ENCODE assay signal across 8 mouse cellular contexts in genomic region chr13:37778594-37779231, GRCm38 (mm10). TPM values are rescaled to one million over a fixed set of nuclear protein-coding genes. Genes with fewer than 3 reads are reported as not detected.
DNase-seq lines count a peak whose midpoint lies in the region; ATAC-seq and TF ChIP-seq lines count a peak whose summit lies in the region.

No protein-coding gene starts in this region.

- no peak overlapping the region for H3K27ac ChIP-seq in cerebellum, adult 2 months (ENCODE audit: insufficient read depth, low read length)
- no peak overlapping the region for H3K27ac ChIP-seq in hindbrain, embryonic 13.5 days

- H3K36me3 ChIP-seq in hindbrain, embryonic 13.5 days, result no peaks in the 10 kb centered on the region

- peaks cover 3% of the 10 kb centered on the region; the same call in 1 of the 2 replicates for H3K4me1 ChIP-seq in cerebellum, adult 2 months (ENCODE audit: control insufficient read depth, insufficient read depth, low read length)
- H3K4me1 ChIP-seq in hindbrain, embryonic 13.5 days (replicated peaks), result peaks cover 22% of the 10 kb centered on the region

- peak overlapping the region; percentile 35 for H3K4me3 ChIP-seq in cerebellum, adult 2 months (replicated peaks; ENCODE audit: insufficient read depth, low read depth, low read length)
- peak overlapping the region; percentile 57 for H3K4me3 ChIP-seq in hindbrain, embryonic 13.5 days

- TF ChIP-seq POLR2A in cerebellum, adult 2 months (IDR thresholded peaks at IDR 0.05; ENCODE audit: borderline replicate concordance, insufficient read depth, low read length), result no peak

- H3K9me3 ChIP-seq in hindbrain, embryonic 13.5 days, result no peaks in the 10 kb centered on the region

- DNase-seq in Muller cell, postnatal 12 days (ENCODE audit: inconsistent ontology term), result peak; percentile 92
- peak; percentile 30 to 37 for DNase-seq in cerebellum, adult 2 months
- peak; percentile 10 to 14 for DNase-seq in layer of hippocampus, postnatal 25 days (ENCODE audit: extremely low spot score in 1 of 2, low spot score in 1 of 2)
- DNase-seq in lung, postnatal 36 days, result peak; percentile 27
- DNase-seq in retina, postnatal 1 day, result peak; percentile 91
- DNase-seq in urinary bladder, postnatal 36 days (ENCODE audit: low spot score in 2 of 2), result peak; percentile 3 to 11

- H3K27me3 ChIP-seq in cerebellum, adult 2 months (ENCODE audit: control insufficient read depth, insufficient read depth, low read length), result no peaks in the 10 kb centered on the region
- peaks cover 44% of the 10 kb centered on the region for H3K27me3 ChIP-seq in hindbrain, embryonic 13.5 days

- ATAC-seq in frontal cortex, adult (ENCODE audit: low TSS enrichment), result peak; percentile 65
- ATAC-seq in hindbrain, embryonic 13.5 days (ENCODE audit: low FRiP score), result peak; percentile 75

- WGBS in cerebellum, adult 2 months, result under 1% methylated on average over 33 of the region's 33 CpGs
- WGBS in hindbrain, embryonic 13.5 days, result 0% methylated on average over 33 of the region's 33 CpGs

- H3K9ac ChIP-seq in hindbrain, embryonic 13.5 days, result peak overlapping the region; percentile 69

- no peak for TF ChIP-seq CTCF in cerebellum, adult 2 months (IDR thresholded peaks at IDR 0.05; ENCODE audit: borderline replicate concordance, insufficient read depth, low read depth, low read length)

- peak overlapping the region; percentile 100 for H3K4me2 ChIP-seq in hindbrain, embryonic 13.5 days

RNA-seq across cellular contexts. Expression of gene Rreb1, which starts 0.5 kb away (rescaled TPM):
- polyA plus RNA-seq in cerebellum, adult 2 months (2012; rRNA removed), result 39.2 and 43.8 TPM in 2 replicates
- polyA plus RNA-seq in hindbrain, embryonic 13.5 days (2015; fragmentation: Nextera tagmentation; extraction: Ambion mirVana), result 2.5 and 3.2 TPM in 2 replicates
- 10 to 100 TPM; 41.9 to 61.8 TPM for total RNA-seq in layer of hippocampus, postnatal 25 days (2021)

Comparison
In these comparisons a context has a peak if more than half of its experiments do, and no peak if none do; other contexts are left out.
1. DNase-seq: peak in every context shown above with its lines; median percentile 92 in Muller cell, postnatal 12 days; 91 in retina, postnatal 1 day; 34 in cerebellum, adult 2 months; 27 in lung, postnatal 36 days; 12 in layer of hippocampus, postnatal 25 days; 7 in urinary bladder, postnatal 36 days.